In genomic region chr9:43972290-43972689, GRCm38 (mm10) we compare ENCODE assay signal across 9 mouse cellular contexts.
A peak's percentile ranks its signal among the peaks of the same experiment; 100 is the strongest.
DNase-seq lines count a peak whose midpoint lies in the region; ATAC-seq and TF ChIP-seq lines count a peak whose summit lies in the region.
"Had no signal": no experiment of that assay in that cellular context is flagged by ENCODE, and none has a peak within 500 bp of the region (broad histone marks: within the 10 kb centered on the region; RNA-seq: fewer than 3 reads in every experiment).

No protein-coding gene starts in this region.

- H3K27me3 ChIP-seq in hindbrain, embryonic 10.5 days (ENCODE audit: insufficient read depth, poor library complexity, severe bottlenecking), result 0 out of 2 replicates have a peak, but pooled peaks cover 3% of the 10 kb centered on the region
- no peaks in the 10 kb centered on the region for H3K27me3 ChIP-seq in hindbrain, embryonic 16.5 days (replicated peaks; ENCODE audit: control insufficient read depth, insufficient read depth, low read length)
- no peaks in the 10 kb centered on the region for H3K27me3 ChIP-seq in midbrain, postnatal 0 days (ENCODE audit: insufficient read depth, low read length)

- H3K4me3 ChIP-seq in hindbrain, embryonic 10.5 days, result no peak overlapping the region
- no peak overlapping the region for H3K4me3 ChIP-seq in hindbrain, embryonic 16.5 days (ENCODE audit: low read length)
- H3K4me3 ChIP-seq in ES-E14 (ENCODE audit: insufficient read depth in 1 of 2, low read depth in 1 of 2, low read length in 2 of 2, poor library complexity in 1 of 2, severe bottlenecking in 1 of 2), result no peak overlapping the region
- H3K4me3 ChIP-seq in midbrain, postnatal 0 days (ENCODE audit: low read depth, low read length), result no peak overlapping the region
- H3K4me3 ChIP-seq: embryonic facial prominence, embryonic 15.5 days had no signal

- peaks cover 30% of the 10 kb centered on the region for H3K4me1 ChIP-seq in hindbrain, embryonic 10.5 days (replicated peaks)
- H3K4me1 ChIP-seq in hindbrain, embryonic 16.5 days (ENCODE audit: control insufficient read depth, insufficient read depth, low read depth, low read length), result peaks cover 16% of the 10 kb centered on the region
- H3K4me1 ChIP-seq in ES-E14 (ENCODE audit: control insufficient read depth in 2 of 2, insufficient read depth in 2 of 2, low read length in 2 of 2, poor library complexity in 1 of 2), result no peaks in the 10 kb centered on the region
- H3K4me1 ChIP-seq in midbrain, postnatal 0 days (ENCODE audit: insufficient read depth, low read length), result peaks cover 8% of the 10 kb centered on the region
- H3K4me1 ChIP-seq: embryonic facial prominence, embryonic 15.5 days had no signal

- no peaks in the 10 kb centered on the region for H3K9me3 ChIP-seq in hindbrain, embryonic 10.5 days
- H3K9me3 ChIP-seq in hindbrain, embryonic 16.5 days (ENCODE audit: control insufficient read depth, low read length), result no peaks in the 10 kb centered on the region
- no peaks in the 10 kb centered on the region for H3K9me3 ChIP-seq in ES-E14 (ENCODE audit: control insufficient read depth, insufficient read depth, low read depth, low read length)
- H3K9me3 ChIP-seq in midbrain, postnatal 0 days (ENCODE audit: low read length), result no peaks in the 10 kb centered on the region
- H3K9me3 ChIP-seq: embryonic facial prominence, embryonic 15.5 days had no signal

- WGBS in hindbrain, embryonic 10.5 days, result 10% methylated on average over 3 of the region's 3 CpGs
- 14% methylated on average over 3 of the region's 3 CpGs for WGBS in hindbrain, embryonic 16.5 days
- WGBS in midbrain, postnatal 0 days, result 13% methylated on average over 3 of the region's 3 CpGs

- no peak overlapping the region for H3K27ac ChIP-seq in hindbrain, embryonic 10.5 days
- H3K27ac ChIP-seq in hindbrain, embryonic 16.5 days (ENCODE audit: low read depth, low read length), result no peak overlapping the region
- no peak overlapping the region for H3K27ac ChIP-seq in ES-E14 (ENCODE audit: insufficient read depth, low read depth, low read length, poor library complexity, severe bottlenecking)
- no peak overlapping the region for H3K27ac ChIP-seq in midbrain, postnatal 0 days (ENCODE audit: low read depth, low read length)
- H3K27ac ChIP-seq: embryonic facial prominence, embryonic 15.5 days had no signal

- H3K9ac ChIP-seq in hindbrain, embryonic 16.5 days (ENCODE audit: low read depth, low read length), result no peak overlapping the region
- no peak overlapping the region for H3K9ac ChIP-seq in ES-E14 (ENCODE audit: insufficient read depth, low read depth, low read length, poor library complexity, severe bottlenecking)
- H3K9ac ChIP-seq in midbrain, postnatal 0 days (replicated peaks; ENCODE audit: low read length, poor library complexity, severe bottlenecking), result no peak overlapping the region
- H3K9ac ChIP-seq: embryonic facial prominence, embryonic 15.5 days had no signal

- in situ Hi-C loops in ES-E14 (cut with MboI; ENCODE audit: low sequenced_read_pairs in 2 of 2, unreplicated experiment in 2 of 2), result loop anchor here (25.0 kb wide), 1 partner anchor 635 kb away; no protein-coding TSS in a partner anchor

- no peak overlapping the region for H3K4me2 ChIP-seq in hindbrain, embryonic 16.5 days (ENCODE audit: low read length)
- no peak overlapping the region for H3K4me2 ChIP-seq in midbrain, postnatal 0 days (ENCODE audit: low read depth, low read length, poor library complexity, severe bottlenecking)
- H3K4me2 ChIP-seq: embryonic facial prominence, embryonic 15.5 days had no signal

- no peak for ATAC-seq in hindbrain, embryonic 16.5 days
- ATAC-seq in midbrain, postnatal 0 days (ENCODE audit: low FRiP score), result no peak

- DNase-seq in hindbrain, embryonic 10.5 days (ENCODE audit: low spot score), result peak; percentile 68
- no peak for DNase-seq in ES-E14 (ENCODE audit: low read depth, low spot score)
- DNase-seq in c-Kit-positive CD71-positive TER-119-negative erythroid progenitor cells, embryonic 14.5 days (ENCODE audit: low read depth), result peak; percentile 23
- peak; percentile 77 to 89 for DNase-seq in frontal cortex, postnatal 36 days (ENCODE audit: low spot score in 2 of 2)
- DNase-seq in layer of hippocampus, postnatal 10 days (ENCODE audit: low spot score in 2 of 2), result peak; percentile 81 to 84
- DNase-seq in midbrain, postnatal 0 days (ENCODE audit: low spot score), result peak; percentile 79
- peak; percentile 59 for DNase-seq in thymus, postnatal 14 days

- TF ChIP-seq CTCF in midbrain, postnatal 0 days (IDR thresholded peaks at IDR 0.05), result peak; percentile 98

- H3K36me3 ChIP-seq in hindbrain, embryonic 10.5 days, result no peaks in the 10 kb centered on the region
- no peaks in the 10 kb centered on the region for H3K36me3 ChIP-seq in hindbrain, embryonic 16.5 days (ENCODE audit: control insufficient read depth, insufficient read depth, low read length)
- no peaks in the 10 kb centered on the region for H3K36me3 ChIP-seq in ES-E14 (ENCODE audit: control insufficient read depth, insufficient read depth, low read length, poor library complexity, severe bottlenecking)
- no peaks in the 10 kb centered on the region for H3K36me3 ChIP-seq in midbrain, postnatal 0 days (ENCODE audit: insufficient read depth, low read length)
- H3K36me3 ChIP-seq: embryonic facial prominence, embryonic 15.5 days had no signal

TF ChIP-seq in ES-E14, 5 proteins besides CTCF, POLR2A, EP300 and RAD21:
- peak; percentile 73; the same call in 1 of the 2 replicates for TF ChIP-seq ZC3H11A (IDR thresholded peaks at IDR 0.05; ENCODE audit: borderline replicate concordance, low read depth, low read length)
- no peak for TF ChIP-seq MAFK (IDR thresholded peaks at IDR 0.05; ENCODE audit: insufficient read depth, low read depth, low read length)
- TF ChIP-seq CHD2 (IDR thresholded peaks at IDR 0.05; ENCODE audit: low read depth, low read length), result no peak
- TF ChIP-seq ZNF384 (IDR thresholded peaks at IDR 0.05; ENCODE audit: low read depth, low read length), result no peak
- TF ChIP-seq HCFC1 (IDR thresholded peaks at IDR 0.05; ENCODE audit: borderline replicate concordance, insufficient read depth, low read length), result no peak
